Mouse (Mus musculus): Measurements from ENCODE around the gene Slc38a2.

Slc38a2 gene

DNA sequence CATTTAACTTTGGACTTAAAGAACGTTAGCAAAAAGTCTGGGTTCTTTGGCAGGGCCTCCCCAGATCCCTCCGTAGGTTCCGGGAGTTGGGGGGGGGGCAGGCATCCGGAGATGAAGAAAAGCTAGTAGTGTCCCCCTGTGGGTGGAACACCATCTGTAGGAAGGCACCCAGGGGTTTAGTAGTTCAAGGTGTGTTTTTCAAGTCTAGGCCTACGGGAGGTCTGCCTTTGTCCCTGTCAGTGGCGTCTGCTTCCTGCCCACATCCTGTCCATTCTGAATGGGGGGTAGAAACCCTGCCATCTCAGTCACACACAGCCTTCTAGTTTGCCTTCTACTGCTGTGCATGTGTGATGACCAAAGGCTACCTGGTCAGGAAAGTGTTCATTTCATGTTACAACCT lies 20.6 kb upstream of the Slc38a2 start:
- in situ Hi-C loops (cut with MboI; ENCODE audit: low sequenced_read_pairs): no loop called here

GRCm38 (mm10) chr15:96718466-96718865 lies 18.9 kb upstream of the Slc38a2 start:
- in situ Hi-C loops (cut with MboI; ENCODE audit: low sequenced_read_pairs): no loop called here

DNA sequence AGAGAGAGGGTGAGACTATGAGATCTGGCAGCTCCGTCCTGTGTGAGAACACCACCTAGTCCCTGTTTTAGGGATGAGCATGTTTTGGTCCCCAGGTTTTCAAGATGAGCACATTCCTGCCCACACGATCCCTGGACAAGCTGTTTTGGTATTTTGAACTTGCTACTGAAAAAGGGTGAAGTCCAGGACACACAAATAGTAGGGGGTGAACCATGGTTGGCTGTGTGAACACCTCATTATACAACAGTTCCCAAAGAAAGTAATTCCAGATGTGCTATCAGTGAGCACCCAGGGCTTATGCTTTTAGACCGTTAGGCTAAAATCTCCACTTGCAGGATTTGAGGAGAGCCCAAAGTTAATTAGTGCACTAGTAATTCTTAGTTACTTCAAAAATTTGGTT lies 17.7 kb upstream of the Slc38a2 start:
- in situ Hi-C loops (cut with MboI; ENCODE audit: low sequenced_read_pairs): no loop called here

DNA sequence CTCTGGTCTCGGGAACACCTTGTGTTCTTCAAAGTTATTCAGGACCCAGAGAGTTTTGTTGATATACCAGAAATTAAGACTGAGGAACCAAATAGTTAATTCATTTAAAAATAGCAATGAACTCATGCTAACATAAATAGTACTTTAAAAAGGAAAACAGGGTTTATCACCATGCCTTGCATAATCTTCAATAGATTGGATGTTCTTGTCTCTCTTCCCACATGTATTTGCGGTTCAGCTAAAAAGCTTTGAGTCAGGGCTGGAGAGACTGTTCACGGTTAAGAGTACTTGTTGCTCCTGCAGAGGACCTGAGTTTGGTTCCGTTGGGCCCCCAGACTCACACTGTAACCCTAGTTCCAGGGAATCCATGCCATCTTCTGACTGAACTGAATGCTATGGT lies 16.8 kb upstream of the Slc38a2 start:
- in situ Hi-C loops (cut with MboI; ENCODE audit: low sequenced_read_pairs): no loop called here

DNA sequence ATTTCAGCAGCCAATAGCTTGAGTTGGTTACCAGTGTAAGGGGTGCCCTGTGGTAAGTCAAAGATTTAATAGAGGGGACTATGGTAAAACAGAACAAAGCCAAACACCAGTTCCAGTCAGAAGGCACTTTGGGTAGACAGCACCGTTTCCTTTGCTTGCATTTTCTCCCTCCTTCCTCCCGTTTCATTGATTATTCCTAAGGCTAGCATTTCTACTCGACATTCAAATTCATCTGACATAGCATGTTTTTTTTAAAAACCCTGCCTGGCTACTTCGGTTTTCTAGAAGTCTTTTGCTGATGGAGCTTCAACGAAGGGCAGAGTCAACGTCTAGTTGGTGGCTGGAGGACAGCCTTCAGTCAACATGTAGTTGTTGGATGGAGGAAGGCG lies 16.2 kb upstream of the Slc38a2 start:
- in situ Hi-C loops (cut with MboI; ENCODE audit: low sequenced_read_pairs): no loop called here

DNA sequence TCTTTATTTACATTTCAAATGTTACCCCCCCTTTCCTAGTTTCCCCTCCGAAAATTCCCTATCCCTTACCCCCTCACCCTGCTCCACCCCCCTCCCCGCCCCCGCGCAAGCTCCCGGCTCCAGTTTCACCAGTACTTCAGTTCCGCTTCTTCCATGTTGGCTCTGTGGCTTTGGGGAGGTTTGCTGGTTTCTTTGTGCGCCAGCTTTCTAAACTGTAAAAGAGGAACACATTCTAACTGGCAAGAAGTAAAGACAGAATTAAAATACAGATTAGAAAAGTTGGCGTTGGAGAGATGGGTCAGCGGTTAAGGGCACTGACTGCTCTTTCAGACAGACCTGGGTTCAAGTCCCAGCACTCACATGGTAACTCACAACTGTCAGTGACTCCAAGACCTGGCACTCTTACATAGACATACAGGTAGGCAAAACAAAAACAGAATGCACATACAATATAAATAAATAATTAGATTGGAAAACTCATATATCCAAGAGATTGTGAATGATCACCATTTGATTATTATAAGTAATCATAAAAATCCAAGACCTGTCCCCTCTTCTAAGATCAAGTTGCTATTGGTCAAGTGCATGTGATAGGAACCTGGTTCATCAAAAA lies 15.7 kb upstream of the Slc38a2 start:
- in situ Hi-C loops (cut with MboI; ENCODE audit: low sequenced_read_pairs): no loop called here

GRCm38 (mm10) chr15:96714676-96715016 lies 15.1 kb upstream of the Slc38a2 start:
- in situ Hi-C loops (cut with MboI; ENCODE audit: low sequenced_read_pairs): no loop called here

DNA sequence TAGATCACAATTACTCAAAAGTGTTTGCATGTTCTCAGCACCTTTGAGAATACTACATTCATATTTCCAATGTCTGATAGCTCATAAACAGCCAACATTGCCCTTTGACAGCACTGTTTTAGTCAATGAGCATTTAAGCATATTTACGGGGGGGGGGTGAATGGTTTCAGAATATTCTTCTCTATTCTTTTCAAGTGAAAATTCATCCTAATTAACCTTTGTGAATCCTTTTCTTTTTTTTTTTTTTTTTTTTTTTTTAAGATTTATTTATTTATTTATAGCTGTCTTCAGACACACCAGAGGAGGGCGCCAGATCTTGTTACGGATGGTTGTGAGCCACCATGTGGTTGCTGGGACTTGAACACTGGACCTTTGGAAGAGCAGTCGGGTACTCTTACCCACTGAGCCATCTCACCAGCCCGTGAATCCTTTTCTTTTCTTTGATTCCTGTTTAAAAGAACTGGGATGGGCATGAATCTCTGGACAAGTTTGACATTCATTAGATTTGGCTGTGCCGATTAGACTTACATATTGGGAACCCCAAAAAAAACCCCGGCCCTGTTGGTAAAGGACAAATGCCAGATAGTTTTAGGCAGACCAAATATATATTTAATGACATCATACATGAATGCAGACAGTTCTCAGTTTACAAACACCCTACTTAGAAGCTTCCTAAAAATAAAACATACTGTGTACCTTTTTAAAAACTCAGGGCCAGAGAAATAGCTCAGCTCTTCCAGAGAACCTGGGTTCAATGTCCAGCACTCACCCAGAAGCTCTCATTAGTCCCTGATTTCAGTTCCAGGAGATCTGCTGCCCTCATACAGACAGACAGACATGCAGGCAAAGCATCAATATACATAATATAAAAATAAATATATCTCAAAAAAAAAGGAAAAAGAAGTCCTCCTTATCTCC lies 14.5 kb upstream of the Slc38a2 start:
- in situ Hi-C loops (cut with MboI; ENCODE audit: low sequenced_read_pairs): no loop called here

DNA sequence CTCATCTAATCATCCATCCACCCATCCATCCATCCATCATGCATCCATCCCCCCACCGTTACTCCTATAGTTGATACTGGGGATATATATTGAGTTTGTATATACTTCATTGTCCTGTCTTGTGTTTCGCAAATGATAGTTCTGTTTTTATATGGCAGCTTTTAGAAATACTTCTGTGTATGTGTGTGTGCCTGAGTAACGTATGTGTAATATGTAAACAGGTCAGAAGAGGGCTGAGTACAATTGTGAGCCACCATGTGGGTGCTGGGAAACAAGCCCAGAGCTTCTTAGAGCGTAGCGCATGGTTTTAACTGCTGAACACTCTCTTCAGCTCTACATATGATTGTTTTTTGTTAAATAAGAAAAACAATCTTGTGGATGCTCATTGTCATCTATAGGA lies 12.8 kb upstream of the Slc38a2 start:
- in situ Hi-C loops (cut with MboI; ENCODE audit: low sequenced_read_pairs): no loop called here

GRCm38 (mm10) chr15:96711664-96712063 lies 12.1 kb upstream of the Slc38a2 start:
- in situ Hi-C loops (cut with MboI; ENCODE audit: low sequenced_read_pairs): no loop called here

GRCm38 (mm10) chr15:96710352-96711114 lies 11.0 kb upstream of the Slc38a2 start:
- in situ Hi-C loops (cut with MboI; ENCODE audit: low sequenced_read_pairs): no loop called here

DNA sequence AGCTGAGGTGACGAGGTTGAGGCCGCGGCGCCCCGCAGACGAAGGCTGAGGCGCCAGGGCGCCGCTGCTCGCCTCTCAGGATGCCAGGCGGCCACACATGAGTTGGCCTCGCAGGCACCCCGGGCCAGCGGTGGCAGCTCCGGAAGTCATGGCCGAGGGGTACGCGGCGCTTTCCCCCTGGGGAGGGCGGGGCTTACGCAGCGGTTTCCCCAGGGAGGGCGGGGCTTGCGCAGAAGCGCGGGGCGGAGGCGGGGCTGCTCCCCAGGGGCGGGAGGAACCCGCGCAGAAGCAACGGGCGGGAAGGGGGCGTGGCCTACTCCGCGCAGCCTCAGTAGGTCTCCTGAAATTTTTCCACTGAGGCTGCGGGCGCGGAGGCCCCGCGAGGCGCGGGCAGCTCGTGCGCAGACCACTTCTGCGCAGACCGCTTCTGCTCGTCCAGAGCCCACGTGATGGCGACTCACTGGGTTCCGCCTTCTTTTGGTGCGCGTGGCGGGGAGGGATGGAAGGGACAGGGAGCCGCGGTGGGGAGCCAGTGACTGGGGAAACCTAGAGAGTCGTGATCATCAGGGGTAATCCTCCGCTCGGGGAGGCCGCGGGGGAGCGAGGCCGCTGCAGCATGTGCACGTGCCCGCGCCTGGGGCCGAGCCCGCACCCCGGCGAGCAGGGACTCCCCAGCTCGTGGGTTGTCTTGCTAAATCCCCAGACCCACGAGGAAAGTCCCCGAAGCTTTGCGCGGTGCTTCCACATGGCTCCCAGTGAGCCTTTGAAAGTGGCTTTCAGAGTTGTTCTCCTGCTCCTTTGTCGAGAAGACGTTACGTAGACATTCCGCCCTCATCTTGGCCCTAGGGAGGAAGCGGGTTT lies 10.2 kb upstream of the Slc38a2 start:
- in situ Hi-C loops (cut with MboI; ENCODE audit: low sequenced_read_pairs): no loop called here

- in situ Hi-C loops (cut with MboI; ENCODE audit: low sequenced_read_pairs): no loop called here
Measured at GRCm38 (mm10) chr15:96708976-96709490, 9.5 kb upstream of the Slc38a2 start.

GRCm38 (mm10) chr15:96708428-96708827 lies 8.9 kb upstream of the Slc38a2 start:
- in situ Hi-C loops (cut with MboI; ENCODE audit: low sequenced_read_pairs): no loop called here

- in situ Hi-C loops (cut with MboI; ENCODE audit: low sequenced_read_pairs): no loop called here
Measured at GRCm38 (mm10) chr15:96707936-96708335, 8.4 kb upstream of the Slc38a2 start.

DNA sequence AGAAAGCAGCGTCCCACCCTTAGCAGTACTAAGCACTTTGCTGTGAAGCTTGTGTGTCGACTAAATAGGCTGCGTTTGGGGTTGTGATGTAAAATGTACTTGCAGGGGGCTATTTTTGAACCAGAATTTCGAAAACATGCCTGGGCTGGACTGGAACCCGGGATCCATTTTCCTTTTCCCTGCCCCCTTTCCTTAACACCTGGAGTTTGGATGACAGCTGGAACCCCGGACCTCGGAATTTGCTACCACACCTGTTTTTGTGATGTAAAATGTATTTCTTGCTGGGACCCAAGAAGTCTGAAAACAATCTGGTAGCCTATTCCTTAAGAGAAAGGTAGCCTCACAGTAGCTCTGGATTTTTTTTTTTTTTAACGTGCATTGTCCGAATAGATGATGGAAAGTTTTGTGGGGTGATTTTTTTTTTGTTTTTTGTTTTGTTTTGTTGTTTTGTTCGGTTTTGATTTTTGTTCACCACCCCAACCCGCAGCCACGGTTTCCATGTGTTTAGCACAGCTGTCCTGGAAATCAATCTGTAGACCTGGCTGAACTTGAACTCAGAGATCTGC lies 3.0 kb upstream of the Slc38a2 start:
- in situ Hi-C loops (cut with MboI; ENCODE audit: low sequenced_read_pairs): no loop called here

DNA sequence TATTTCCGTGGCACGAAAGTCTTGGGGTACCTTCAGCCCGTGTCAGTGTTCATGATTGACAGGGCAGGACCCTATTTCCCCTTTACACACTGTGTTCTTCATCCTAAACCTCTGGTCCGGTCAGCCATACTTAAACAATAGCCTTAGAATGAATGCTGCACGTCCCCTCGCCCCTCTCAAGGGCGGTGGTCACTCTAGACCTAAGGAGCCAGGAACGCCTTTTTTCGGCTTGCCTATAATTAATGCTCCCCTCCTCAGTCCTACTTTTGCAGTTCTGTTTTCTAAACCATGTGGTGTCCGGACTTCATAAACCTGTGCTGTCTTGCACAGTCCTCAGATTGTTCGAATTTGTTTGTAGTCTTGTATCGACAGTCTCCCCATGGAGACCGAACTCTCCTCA lies 1.2 kb upstream of the Slc38a2 start:
- in situ Hi-C loops (cut with MboI; ENCODE audit: low sequenced_read_pairs): no loop called here

DNA sequence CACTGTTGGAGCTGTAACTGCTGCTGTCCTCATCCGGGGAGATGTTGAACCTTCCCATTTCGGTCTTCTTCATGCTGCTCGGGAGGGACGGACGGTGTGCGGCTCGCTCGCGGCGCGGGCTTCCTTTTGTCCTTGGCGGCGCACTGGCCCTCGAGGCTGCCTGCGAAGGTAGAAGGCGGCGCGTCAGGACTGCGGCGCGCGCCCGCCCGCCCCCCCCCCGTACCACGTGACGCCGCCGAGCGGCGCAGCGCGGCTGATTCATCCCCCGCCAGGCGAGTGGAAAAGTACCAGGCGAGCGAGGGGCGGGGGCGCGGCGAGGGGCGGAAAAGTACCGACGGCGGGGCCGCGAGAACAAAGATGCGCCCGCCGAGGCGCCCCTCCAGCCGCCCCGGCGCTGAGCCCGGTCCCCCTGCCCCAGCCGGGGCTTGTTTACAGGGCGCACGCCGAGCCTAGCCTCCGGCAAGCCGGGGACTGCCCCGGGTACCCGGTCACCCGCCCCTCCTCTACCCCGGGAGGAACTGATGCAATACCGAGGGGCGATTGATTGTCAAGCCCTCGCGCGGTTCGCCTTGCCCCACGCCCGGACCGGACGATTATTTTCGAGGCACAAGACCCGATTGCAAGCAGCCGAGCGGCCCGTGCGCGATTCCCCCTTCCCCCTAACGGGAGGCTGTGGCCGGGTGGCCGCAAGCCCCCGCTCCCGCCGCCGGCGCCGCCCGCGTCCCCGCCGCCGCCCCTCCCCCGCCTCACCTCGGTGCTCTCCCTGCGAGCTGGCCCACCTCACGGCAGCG lies 677 bp downstream of the Slc38a2 start:
- in situ Hi-C loops (cut with MboI; ENCODE audit: low sequenced_read_pairs): no loop called here

DNA sequence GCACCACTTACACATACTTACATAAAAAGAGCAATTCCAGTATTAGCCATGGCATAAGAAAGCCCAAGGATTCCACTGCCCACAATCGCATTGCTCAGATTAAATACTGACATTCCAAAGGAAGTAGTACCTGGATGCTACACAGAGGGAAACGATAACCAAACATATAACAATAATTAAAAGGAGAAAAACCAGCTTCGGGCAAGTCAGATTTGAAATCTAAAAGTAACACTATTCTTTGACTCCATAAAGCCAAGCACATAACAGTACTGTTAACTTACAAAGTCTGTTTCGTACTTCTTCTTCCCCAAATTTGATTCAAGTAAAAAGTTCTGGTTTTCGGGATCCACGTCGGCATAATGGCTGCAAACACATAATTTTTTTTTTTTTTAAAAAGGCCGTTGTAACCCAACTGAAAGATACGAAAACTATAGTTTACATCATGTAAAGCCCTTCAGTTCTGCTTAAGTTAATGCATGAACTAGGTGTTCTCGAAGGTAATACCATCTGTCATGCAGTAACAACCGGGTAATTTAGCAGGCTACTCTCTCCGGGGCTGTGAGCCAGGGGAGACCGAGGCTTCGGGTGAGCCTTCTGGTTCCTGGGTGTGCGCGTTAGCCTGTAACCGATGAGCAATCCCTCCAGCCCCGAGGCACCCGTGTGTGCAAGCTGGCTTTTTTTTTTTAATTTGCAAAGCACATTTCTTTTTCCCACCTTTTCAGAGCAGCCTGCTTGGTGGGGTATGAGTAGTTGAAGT lies 1.5 kb downstream of the Slc38a2 start:
- in situ Hi-C loops (cut with MboI; ENCODE audit: low sequenced_read_pairs): no loop called here

All from CH12F3 (cell line).